Mouse (Mus musculus) megakaryocyte, embryonic 14.5 days (primary cell): Measurements from ENCODE around the gene Gm49711.

Source experiments
- FLI1 ChIP-seq: IDR thresholded peaks from 2 replicates; pipeline ENCODE4 v1.6.1; 2012; ENCODE audit warnings: low read length, inconsistent platforms, mixed read lengths
- GATA1 ChIP-seq: IDR thresholded peaks from 3 replicates; pipeline ENCODE4 v1.6.1; 2012; ENCODE audit warnings: mixed read lengths, low read length, inconsistent platforms, borderline replicate concordance

- TF ChIP-seq GATA1 = no peak
- no peak for TF ChIP-seq FLI1
Measured at GRCm38 (mm10) chr16:92140328-92140727, 82.2 kb downstream of the Gm49711 start.
